Mouse (Mus musculus): Measurements from ENCODE around the gene Syde2.

- TF ChIP-seq CTCF (IDR thresholded peaks at IDR 0.05; ENCODE audit: low read depth, low read length) (no peak), POLR2A (IDR thresholded peaks at IDR 0.05; ENCODE audit: insufficient read depth, low read length) (no peak)
Measured at GRCm38 (mm10) chr3:146022232-146022631, 34.6 kb downstream of the Syde2 start.

Data from ES-Bruce4 (cell line).